Mouse (Mus musculus) retina, adult 2 months (tissue): ENCODE results near the gene Prl7d1.
"Not testable (repeated sequence)": the region's sequence is repeated elsewhere in the genome, so short reads cannot be mapped to it uniquely, and the experiment has no call there.

ENCODE experiments used
- DNase-seq: peaks from one replicate; pipeline ENCODE4 v3.0.0-alpha.2; 2012; ENCODE audit warnings: low read depth, low spot score

The Prl7d1 gene

GRCm38 (mm10) chr13:27716636-27717035, at the start of gene Prl7d1:
TSS of gene Prl7d1 (minus strand) at chr13:27716736.
- no peak for DNase-seq

GRCm38 (mm10) chr13:27734512-27735186, 18.1 kb upstream of the Prl7d1 start:
- no peak for DNase-seq

GRCm38 (mm10) chr13:27730286-27730959, 13.9 kb upstream of the Prl7d1 start:
- DNase-seq: not testable (repeated sequence)

- DNase-seq: not testable (repeated sequence)
These were observed 8.5 kb upstream of the Prl7d1 start for GRCm38 (mm10) chr13:27725057-27725456.

GRCm38 (mm10) chr13:27706521-27706920, 10.0 kb downstream of the Prl7d1 start:
- no peak for DNase-seq

- DNase-seq: no peak
These were observed 48.6 kb downstream of the Prl7d1 start, which contains the start of gene Prl7a2 for GRCm38 (mm10) chr13:27667936-27668335. TSS of gene Prl7a2 (minus strand) at chr13:27668036.

- no peak for DNase-seq
These were observed 55.8 kb downstream of the Prl7d1 start for GRCm38 (mm10) chr13:27660747-27661146.
